Mouse (Mus musculus) intestine, embryonic 16.5 days (tissue): ENCODE measurements at regions not wholly inside any gene's neighbourhood (a gene's known extent, or its start where the extent isn't known, plus 50 kb on each side); places are given as distances from the start of the nearest gene placed in this dataset.

ENCODE experiments used
- ATAC-seq: fragments of 200-750 bp; cut with Nextera tagmentation; 2 replicates; pipeline ENCODE4 v1.8.0; 2017; ENCODE audit warnings: moderate TSS enrichment, moderate library complexity
- H3K27ac ChIP-seq: fragments of 300-500 bp; sonication (generic); 2 replicates; pipeline ENCODE4 v1.5.1; 2014; ENCODE audit warnings: mild to moderate bottlenecking, low read length
- H3K27me3 ChIP-seq: fragments of 300-500 bp; sonication (generic); replicated peaks from 2 replicates; pipeline ENCODE4 v1.6.1; 2014; ENCODE audit warnings: low read length, control low read depth, mixed read lengths; ENCODE audit not compliant: control insufficient read depth, insufficient read depth
- H3K36me3 ChIP-seq: fragments of 300-500 bp; sonication (generic); 2 replicates; pipeline ENCODE4 v1.6.1; 2014; ENCODE audit warnings: low read length, control low read depth; ENCODE audit not compliant: control insufficient read depth, insufficient read depth
- H3K4me1 ChIP-seq: fragments of 300-500 bp; sonication (generic); 2 replicates; pipeline ENCODE4 v1.6.1; 2014; ENCODE audit warnings: low read length, control low read depth, mixed read lengths; ENCODE audit not compliant: control insufficient read depth, insufficient read depth
- H3K4me2 ChIP-seq: fragments of 300-500 bp; sonication (generic); 2 replicates; pipeline ENCODE4 v1.6.1; 2014; ENCODE audit warnings: low read depth, low read length, control low read depth
- H3K4me3 ChIP-seq: fragments of 300-500 bp; sonication (generic); 2 replicates; pipeline ENCODE4 v1.5.1; 2014; ENCODE audit warnings: mild to moderate bottlenecking, low read length
- H3K9ac ChIP-seq: fragments of 300-500 bp; sonication (generic); 2 replicates; pipeline ENCODE4 v1.6.1; 2014; ENCODE audit warnings: low read depth, low read length
- H3K9me3 ChIP-seq: fragments of 300-500 bp; sonication (generic); 2 replicates; pipeline ENCODE4 v1.6.1; 2016; ENCODE audit warnings: low read length, control low read depth; ENCODE audit not compliant: control insufficient read depth
- WGBS: fragments of 180-500 bp; shearing (Covaris S2); extraction: QIAGEN DNeasy Blood & Tissue Kit; methylation state at CpG from one replicate; pipeline ENCODE4 v1.1.7; 2014; 5-methylcytosine and 5-hydroxymethylcytosine counted together

- Histone ChIP-seq H3K4me3 (no peak overlapping the region), H3K27ac (no peak overlapping the region), H3K4me1 (no peaks in the 10 kb centered on the region), H3K9me3 (no peaks in the 10 kb centered on the region), H3K36me3 (no peaks in the 10 kb centered on the region), H3K27me3 (no peaks in the 10 kb centered on the region), H3K4me2 (no peak overlapping the region), H3K9ac (no peak overlapping the region)
- WGBS: 29% methylated on average over 6 of the region's 6 CpGs
- ATAC-seq: peak; percentile 48; the same call in 1 of the 2 replicates
These were observed 423.4 kb upstream of the Cited2 start for GRCm38 (mm10) chr10:17299600-17299999.

GRCm38 (mm10) chr10:17326724-17327123 lies 396.3 kb upstream of the Cited2 start:
- ATAC-seq: no peak
- no peaks in the 10 kb centered on the region for H3K36me3 ChIP-seq
- no peaks in the 10 kb centered on the region for H3K4me1 ChIP-seq
- no peak overlapping the region for H3K4me3 ChIP-seq
- no peaks in the 10 kb centered on the region for H3K9me3 ChIP-seq
- H3K4me2 ChIP-seq: no peak overlapping the region
- WGBS: 94% methylated on average over 3 of the region's 3 CpGs
- no peaks in the 10 kb centered on the region for H3K27me3 ChIP-seq
- H3K9ac ChIP-seq: no peak overlapping the region
- H3K27ac ChIP-seq: no peak overlapping the region

DNA sequence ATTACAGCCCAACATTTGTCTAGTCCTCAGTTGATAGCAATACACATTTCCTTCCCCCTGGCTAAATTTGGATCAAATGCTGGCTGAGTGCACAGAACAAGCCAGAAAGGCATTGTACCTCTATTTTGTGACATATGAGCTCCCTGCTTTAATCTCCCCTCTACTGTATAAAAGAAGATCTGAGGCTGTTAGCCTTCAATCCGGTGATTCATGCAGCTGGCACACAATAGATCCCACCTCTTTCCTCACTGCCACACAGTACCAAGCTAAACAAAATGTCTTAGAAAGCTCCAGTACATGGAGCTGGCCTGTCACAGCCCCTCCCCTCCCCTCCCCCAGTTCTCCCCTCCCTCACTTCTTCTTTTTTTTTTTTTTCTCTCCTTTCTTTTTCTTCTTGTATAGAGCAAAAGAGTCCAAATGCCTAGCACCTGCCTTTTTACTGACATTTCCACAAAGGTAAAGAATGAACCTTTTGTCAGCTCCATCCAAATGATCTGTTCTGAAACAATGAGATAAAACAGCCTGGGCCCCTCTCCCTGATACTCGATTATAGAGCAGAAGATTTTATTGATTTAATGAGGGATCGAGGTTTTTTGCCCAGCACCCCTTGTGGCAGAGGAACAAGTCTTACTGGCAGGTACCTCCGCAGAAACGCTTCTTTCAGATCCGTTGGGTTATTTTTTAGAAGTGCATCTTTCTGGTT lies 392.0 kb upstream of the Cited2 start:
- H3K36me3 ChIP-seq: no peaks in the 10 kb centered on the region
- H3K27ac ChIP-seq: no peak overlapping the region
- 15% methylated on average over 6 of the region's 6 CpGs for WGBS
- no peaks in the 10 kb centered on the region for H3K27me3 ChIP-seq
- H3K4me1 ChIP-seq: peaks cover 3% of the 10 kb centered on the region; the same call in 1 of the 2 replicates
- peak overlapping the region; percentile 12; the same call in 1 of the 2 replicates for H3K9ac ChIP-seq
- peak overlapping the region; percentile 49 for H3K4me2 ChIP-seq
- ATAC-seq: no peak
- H3K9me3 ChIP-seq: no peaks in the 10 kb centered on the region
- peak overlapping the region; percentile 30 for H3K4me3 ChIP-seq

GRCm38 (mm10) chr10:17331607-17332008 lies 391.4 kb upstream of the Cited2 start:
- Histone ChIP-seq H3K4me3 (peak overlapping the region; percentile 30), H3K36me3 (no peaks in the 10 kb centered on the region), H3K27me3 (no peaks in the 10 kb centered on the region), H3K4me1 (peaks cover 3% of the 10 kb centered on the region; the same call in 1 of the 2 replicates), H3K27ac (no peak overlapping the region), H3K9ac (peak overlapping the region; percentile 12; the same call in 1 of the 2 replicates), H3K9me3 (no peaks in the 10 kb centered on the region), H3K4me2 (peak overlapping the region; percentile 49)
- 4% methylated on average over 7 of the region's 7 CpGs for WGBS
- no peak for ATAC-seq

- WGBS: 53% methylated on average over 6 of the region's 6 CpGs
These were observed 390.8 kb upstream of the Cited2 start for GRCm38 (mm10) chr10:17332025-17332767.

DNA sequence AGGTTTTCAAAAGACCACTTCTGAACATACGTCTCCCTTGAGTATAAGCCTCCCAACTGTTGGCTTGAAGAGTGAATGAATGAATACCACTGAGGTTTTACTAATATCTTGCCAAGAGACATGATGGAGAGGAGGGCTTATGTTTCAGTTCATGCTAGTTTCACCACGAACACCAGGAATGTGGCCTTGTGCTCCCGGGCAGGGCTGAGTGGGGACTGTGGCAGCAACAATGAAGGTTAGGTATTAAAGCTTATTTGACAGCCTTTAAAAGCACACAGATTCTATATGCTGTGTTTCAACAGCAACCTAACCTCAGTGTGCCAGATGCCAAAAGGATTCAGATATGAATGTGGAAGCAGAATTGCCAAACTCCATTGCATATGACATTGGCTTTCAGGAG lies 390.0 kb upstream of the Cited2 start:
- Histone ChIP-seq H3K27me3 (no peaks in the 10 kb centered on the region), H3K9me3 (no peaks in the 10 kb centered on the region), H3K4me2 (no peak overlapping the region), H3K9ac (no peak overlapping the region), H3K27ac (no peak overlapping the region), H3K4me3 (no peak overlapping the region), H3K4me1 (peaks cover 3% of the 10 kb centered on the region; the same call in 1 of the 2 replicates), H3K36me3 (no peaks in the 10 kb centered on the region)
- WGBS: 71% methylated on average over 3 of the region's 3 CpGs
- no peak for ATAC-seq

More at GRCm38 (mm10) chr10:17332025-17332767, 390.8 kb upstream of the Cited2 start:
- Histone ChIP-seq H3K9me3 (no peaks in the 10 kb centered on the region), H3K4me1 (peaks cover 3% of the 10 kb centered on the region; the same call in 1 of the 2 replicates), H3K27me3 (no peaks in the 10 kb centered on the region), H3K27ac (no peak overlapping the region), H3K36me3 (no peaks in the 10 kb centered on the region), H3K4me3 (peak overlapping the region; percentile 30; the same call in 1 of the 2 replicates), H3K4me2 (peak overlapping the region; percentile 49; the same call in 1 of the 2 replicates), H3K9ac (no peak overlapping the region)
- no peak for ATAC-seq

- Histone ChIP-seq H3K36me3 (no peaks in the 10 kb centered on the region), H3K4me2 (no peak overlapping the region), H3K27me3 (no peaks in the 10 kb centered on the region), H3K27ac (no peak overlapping the region), H3K9me3 (no peaks in the 10 kb centered on the region), H3K9ac (no peak overlapping the region), H3K4me3 (no peak overlapping the region), H3K4me1 (peaks cover 3% of the 10 kb centered on the region; the same call in 1 of the 2 replicates)
- WGBS: 34% methylated on average over 6 of the region's 6 CpGs
- no peak for ATAC-seq
These were observed 389.3 kb upstream of the Cited2 start for GRCm38 (mm10) chr10:17333676-17334075.

- no peak overlapping the region for H3K27ac ChIP-seq
- WGBS: 94% methylated on average over 2 of the region's 2 CpGs
- ATAC-seq: no peak
These were observed 385.8 kb upstream of the Cited2 start for GRCm38 (mm10) chr10:17337217-17337616.

GRCm38 (mm10) chr10:17343829-17344228 lies 379.2 kb upstream of the Cited2 start:
- no peak for ATAC-seq
- Histone ChIP-seq H3K27me3 (no peaks in the 10 kb centered on the region), H3K9ac (no peak overlapping the region), H3K27ac (no peak overlapping the region), H3K4me2 (no peak overlapping the region), H3K9me3 (no peaks in the 10 kb centered on the region), H3K36me3 (no peaks in the 10 kb centered on the region), H3K4me3 (no peak overlapping the region), H3K4me1 (no peaks in the 10 kb centered on the region)
- 82% methylated on average over 1 of the region's 1 CpGs for WGBS

More at GRCm38 (mm10) chr10:17337217-17337616, 385.8 kb upstream of the Cited2 start:
- Histone ChIP-seq H3K27me3 (no peaks in the 10 kb centered on the region), H3K9me3 (no peaks in the 10 kb centered on the region), H3K36me3 (no peaks in the 10 kb centered on the region), H3K4me2 (no peak overlapping the region), H3K9ac (no peak overlapping the region), H3K4me3 (no peak overlapping the region), H3K4me1 (peaks cover 3% of the 10 kb centered on the region; the same call in 1 of the 2 replicates)
